Mouse (Mus musculus) embryonic fibroblast, embryonic 13.5 days (primary cell): Measurements from ENCODE around the gene Nmbr.

ENCODE experiments used
- CTCF ChIP-seq: IDR thresholded peaks from 2 replicates; pipeline ENCODE4 v1.5.1; 2011; ENCODE audit warnings: mild to moderate bottlenecking, control low read depth, low read length, moderate library complexity, borderline replicate concordance; ENCODE audit not compliant: insufficient read depth
- POLR2A ChIP-seq: IDR thresholded peaks from 2 replicates; pipeline ENCODE4 v1.6.1; 2011; ENCODE audit warnings: low read depth, mild to moderate bottlenecking, control low read depth, low read length, moderate library complexity

DNA sequence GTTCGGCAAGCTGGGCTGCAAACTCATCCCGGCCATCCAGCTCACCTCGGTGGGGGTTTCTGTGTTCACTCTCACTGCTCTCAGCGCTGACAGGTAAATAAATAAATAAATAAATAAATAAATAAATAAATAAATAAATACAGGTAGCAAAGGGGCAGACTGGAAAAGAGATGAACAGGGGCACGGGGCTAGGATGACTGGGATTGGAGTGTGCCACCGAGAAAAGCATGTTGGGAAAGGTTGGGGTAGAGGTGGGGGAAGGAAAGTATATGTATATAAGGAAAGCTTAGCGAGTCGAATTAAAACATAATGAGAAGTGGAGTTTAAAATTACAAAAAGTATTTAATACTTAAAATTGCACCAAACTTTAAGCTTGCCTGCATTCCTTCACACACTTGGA lies 55.2 kb downstream of the Nmbr start:
- TF ChIP-seq CTCF (no peak), POLR2A (no peak)
